Mouse (Mus musculus): Measurements from ENCODE around the gene Cdc27.

GRCm38 (mm10) chr11:104461551-104461950 lies 88.9 kb downstream of the Cdc27 start:
- TF ChIP-seq EP300 (IDR thresholded peaks at IDR 0.05; ENCODE audit: insufficient read depth, low read depth, low read length) (no peak), CTCF (IDR thresholded peaks at IDR 0.05) (peak; percentile 95)
